Mouse (Mus musculus) naive thymus-derived CD4-positive, alpha-beta T cell, adult 2 months (primary cell): ENCODE measurements around the gene Rubcn.
"Not testable (repeated sequence)": the region's sequence is repeated elsewhere in the genome, so short reads cannot be mapped to it uniquely, and the experiment has no call there.

Experiments
- DNase-seq: peaks from one replicate; pipeline ENCODE4 v3.0.0-alpha.2; 2011; ENCODE audit warnings: low read depth

Rubcn gene

DNA sequence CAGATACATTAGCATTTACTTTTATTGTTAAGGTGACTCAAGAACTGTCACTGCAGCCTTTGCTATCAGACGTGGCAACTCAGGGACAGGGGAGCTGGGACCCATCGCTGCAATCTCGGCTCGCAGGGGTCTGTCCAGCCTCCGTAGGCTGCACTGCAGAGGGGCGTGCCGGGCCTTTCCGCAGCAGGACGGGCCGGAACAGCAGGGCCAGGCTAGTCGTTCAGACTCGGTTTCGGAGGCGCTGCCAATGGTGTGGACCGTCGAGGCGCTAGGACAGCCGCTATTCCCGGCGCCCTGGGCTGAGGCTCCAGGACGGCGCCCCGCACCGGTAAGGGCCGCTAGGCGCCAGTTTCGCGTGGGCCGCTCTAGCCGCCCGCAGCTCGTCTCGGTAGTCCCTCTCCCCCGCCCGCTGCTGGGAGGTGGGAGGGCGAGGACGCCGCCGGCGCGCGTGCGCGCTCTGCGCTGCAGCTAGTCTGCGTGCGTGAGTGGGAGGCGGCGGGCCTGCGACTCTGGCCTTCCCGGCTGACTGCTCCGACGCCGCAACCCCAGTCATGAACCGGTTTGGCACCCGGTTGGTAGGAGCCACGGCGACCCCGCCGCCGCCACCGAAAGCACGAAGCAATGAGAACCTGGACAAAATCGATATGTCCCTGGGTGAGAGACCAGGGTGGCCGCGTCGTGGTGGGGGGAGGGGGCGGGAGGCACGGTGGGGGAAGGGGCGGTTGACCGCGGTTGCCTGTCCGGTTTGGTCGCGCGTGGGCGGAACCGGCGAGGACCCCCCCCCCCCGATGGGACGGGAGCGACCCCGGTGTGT lies at the start of gene Rubcn, which contains the start of gene Fyttd1:
Gene Rubcn (minus strand): TSS at position 424 of the 814 bp plus-strand sequence.
Gene Fyttd1 (plus strand): TSS at position 158 of the 814 bp plus-strand sequence.
- peak; percentile 97 for DNase-seq

DNA sequence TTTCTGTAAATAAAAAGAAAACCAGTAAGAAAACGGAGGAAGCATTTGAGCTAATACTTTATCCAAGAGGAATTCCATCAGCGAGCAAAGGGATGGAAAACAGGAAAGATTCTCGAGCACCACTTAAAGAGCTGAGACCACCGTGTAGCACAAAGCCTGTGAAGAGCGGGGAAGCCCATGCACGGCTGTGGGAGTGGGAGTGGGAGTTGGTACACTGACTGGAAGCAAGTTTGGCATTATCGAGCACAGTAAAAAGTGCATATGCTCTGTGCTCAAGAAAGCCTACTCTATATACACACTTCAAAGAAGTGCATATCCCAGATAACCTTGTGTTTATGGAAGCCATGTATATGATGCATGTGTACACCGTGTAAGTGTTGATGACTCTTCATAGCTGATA lies 49.5 kb upstream of the Rubcn start:
- no peak for DNase-seq

- not testable (repeated sequence) for DNase-seq
These were observed 49.1 kb upstream of the Rubcn start for GRCm38 (mm10) chr16:32926629-32927028.

DNA sequence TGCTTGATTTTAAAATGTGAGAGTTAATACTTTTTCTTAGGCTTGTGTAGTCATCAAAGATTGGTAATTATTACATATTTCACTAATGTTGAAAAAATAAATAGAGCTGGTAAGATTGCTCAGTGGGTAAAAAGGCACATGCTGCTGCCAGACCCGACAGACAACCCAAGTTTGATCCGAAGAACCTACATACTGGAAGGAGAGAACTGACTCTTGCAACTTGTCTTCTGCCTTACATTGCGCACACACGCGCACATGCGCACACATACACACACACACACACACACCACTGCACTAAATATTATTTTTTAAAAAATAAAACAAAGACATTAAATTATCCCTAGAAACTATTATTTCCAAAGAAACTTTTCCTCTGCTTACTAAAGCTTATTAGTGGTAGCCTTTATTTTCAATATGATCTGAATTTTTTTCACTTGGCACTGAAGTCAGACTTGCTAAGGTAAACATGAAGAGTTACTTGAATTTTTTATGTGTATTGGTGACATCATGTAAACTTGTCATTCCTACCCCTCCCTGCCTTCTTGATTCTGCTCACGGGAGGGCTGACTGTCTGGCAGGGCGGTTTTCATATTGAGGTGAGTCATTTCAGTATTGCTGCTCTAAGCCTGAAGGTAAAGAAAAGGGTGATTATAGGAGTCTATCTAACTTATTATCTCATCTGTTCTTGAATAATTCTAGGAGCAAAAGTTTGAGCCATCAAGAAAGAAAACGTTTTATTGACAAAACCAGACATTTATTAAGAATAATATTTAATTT lies 37.9 kb upstream of the Rubcn start:
- peak; percentile 35 for DNase-seq

DNA sequence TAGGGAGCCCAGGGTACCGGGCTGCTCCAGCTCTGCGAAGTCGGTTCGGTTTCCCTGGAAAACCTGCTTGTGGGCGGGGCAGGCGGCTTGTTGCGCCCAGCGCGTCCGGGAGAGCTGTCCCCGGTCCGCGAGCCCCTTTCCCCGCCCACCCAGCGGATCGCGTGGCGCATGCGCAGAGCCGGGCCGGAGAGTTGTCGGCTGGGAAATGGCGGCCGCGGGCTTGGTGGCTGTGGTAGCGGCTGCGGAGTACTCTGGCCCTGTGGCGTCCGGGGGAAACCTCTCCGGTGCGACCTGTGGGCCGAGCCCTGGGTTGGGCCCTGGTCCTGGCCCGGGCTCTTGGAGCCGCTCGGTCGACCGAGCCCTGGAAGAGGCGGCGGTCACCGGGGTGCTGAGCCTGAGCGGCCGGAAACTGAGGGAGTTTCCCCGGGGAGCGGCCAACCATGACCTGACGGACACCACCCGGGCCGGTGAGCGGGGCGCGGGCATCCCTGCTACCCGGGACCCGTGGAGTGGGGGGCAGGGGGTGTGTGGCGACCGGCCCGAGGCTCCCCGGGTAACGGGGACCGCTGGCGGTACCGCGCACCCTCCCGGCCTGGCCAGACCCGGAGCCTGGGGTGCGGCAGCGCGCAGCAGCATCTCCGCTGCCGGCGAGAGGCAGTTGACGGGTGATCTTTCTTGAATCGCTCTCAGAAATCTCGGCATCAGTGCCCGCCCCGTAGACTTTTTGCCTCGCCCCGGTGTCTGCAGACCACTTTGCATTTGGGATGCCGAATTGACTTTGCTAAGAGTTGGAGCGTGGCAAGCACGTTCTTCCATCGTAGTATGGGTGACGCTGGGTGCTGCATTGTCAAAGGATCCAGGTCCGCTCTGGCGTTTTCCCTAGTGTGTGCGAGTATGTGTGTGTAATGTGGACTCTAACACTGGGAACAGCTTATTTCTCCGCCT lies 36.6 kb upstream of the Rubcn start, which contains the start of gene Lrch3:
Gene Lrch3 (plus strand): TSS at position 164 of the 945 bp plus-strand sequence.
- DNase-seq, result peak; percentile 94

DNA sequence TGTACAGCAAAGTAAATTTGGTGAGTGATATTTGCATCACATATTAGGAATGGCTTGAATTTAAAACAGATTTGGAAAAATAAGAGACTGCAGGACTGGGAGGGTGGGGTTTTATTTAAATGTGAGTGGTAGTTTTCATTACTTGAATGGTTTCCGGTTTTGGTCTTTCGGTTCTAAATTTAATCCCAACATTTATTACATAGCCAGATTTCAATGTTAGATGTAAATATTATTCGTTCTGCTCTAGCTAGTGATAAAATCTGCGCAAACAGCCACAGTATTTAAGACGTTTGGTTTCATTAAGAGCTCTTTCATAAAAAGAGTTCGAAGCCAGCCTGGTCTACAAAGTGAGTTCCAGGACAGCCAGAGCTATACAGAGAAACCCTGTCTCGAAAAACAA lies 35.6 kb upstream of the Rubcn start:
- peak; percentile 29 for DNase-seq

GRCm38 (mm10) chr16:32906727-32907126 lies 29.2 kb upstream of the Rubcn start:
- DNase-seq, result no peak

DNA sequence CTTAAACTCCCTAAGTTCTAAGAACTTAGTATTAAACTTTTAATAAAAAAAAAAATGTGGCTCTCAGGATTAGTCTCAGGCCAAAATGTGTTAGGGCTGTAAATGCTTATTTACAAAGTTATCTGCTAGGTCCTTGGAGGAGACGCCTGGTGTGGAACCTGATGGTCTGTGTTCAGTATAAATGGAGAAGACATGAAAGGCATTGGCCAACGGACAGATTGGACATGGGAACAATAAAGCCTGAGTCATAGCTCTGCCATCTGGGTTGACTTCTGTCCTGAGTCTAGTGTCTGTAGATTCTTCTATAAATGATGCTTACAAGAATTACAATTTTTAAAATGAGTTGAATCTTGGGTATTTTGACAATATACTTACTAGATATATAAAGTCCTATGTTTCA lies 28.6 kb upstream of the Rubcn start:
- no peak for DNase-seq

DNA sequence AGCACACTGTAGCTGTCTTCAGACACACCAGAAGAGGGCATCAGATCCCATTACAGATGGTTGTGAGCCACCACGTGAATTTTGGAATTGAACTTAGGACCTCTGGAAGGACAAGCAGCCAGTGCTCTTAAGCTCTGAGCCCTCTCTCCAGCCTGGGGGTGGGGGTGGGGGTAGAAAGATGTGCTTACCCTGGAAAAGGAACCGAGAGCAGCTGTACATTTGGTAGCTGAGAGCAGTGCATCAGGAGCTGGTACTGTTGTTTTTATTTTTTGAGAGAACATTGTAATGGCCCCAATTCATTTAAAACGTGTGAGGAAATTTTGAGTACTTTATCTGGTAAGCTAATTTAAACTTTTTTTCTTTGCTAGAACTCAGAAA lies 24.5 kb upstream of the Rubcn start:
- DNase-seq, result no peak

GRCm38 (mm10) chr16:32901360-32902050 lies 23.9 kb upstream of the Rubcn start:
- no peak for DNase-seq

DNA sequence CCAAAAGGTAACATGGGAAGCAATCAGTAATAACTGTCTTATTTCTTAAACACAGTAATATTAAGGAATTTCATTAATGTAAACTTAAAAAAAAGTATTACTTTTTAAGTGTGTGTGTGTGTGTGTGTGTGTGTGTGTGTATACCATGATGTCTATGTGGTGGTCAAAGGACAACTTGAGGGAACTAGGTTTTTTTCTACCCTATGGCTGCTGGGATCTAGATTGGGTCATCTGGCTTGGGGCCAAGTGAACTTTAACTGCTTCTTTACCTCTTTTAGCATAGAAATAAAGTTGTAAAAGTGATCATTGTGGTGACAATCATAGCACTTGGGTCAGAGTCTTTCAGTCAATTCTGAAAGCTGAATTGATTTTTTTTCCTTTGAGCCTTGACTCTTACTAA lies 18.6 kb upstream of the Rubcn start:
- DNase-seq, result no peak

DNA sequence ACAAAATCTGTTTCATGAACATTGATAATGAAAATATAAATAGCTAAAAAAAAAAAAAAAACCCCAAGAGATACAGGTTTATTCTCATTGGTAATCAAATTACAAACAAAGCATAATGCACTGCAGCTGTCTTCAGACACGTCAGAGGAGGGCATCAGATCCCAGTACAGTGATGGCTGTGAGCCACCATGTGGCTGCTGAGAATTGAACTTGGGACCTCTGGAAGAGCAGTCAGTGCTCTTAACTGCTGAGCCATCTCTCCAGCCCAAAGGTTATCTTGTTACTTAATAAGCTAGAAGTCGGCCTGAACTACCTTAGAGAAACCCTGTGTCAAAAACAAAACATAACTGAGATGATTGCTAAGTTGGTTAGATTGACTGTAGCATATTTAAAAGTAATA lies 12.3 kb upstream of the Rubcn start:
- no peak for DNase-seq

- peak; percentile 31 for DNase-seq
These were observed 10.4 kb upstream of the Rubcn start for GRCm38 (mm10) chr16:32887996-32888395.

- DNase-seq, result no peak
These were observed 4.0 kb upstream of the Rubcn start for GRCm38 (mm10) chr16:32881538-32881937.

DNA sequence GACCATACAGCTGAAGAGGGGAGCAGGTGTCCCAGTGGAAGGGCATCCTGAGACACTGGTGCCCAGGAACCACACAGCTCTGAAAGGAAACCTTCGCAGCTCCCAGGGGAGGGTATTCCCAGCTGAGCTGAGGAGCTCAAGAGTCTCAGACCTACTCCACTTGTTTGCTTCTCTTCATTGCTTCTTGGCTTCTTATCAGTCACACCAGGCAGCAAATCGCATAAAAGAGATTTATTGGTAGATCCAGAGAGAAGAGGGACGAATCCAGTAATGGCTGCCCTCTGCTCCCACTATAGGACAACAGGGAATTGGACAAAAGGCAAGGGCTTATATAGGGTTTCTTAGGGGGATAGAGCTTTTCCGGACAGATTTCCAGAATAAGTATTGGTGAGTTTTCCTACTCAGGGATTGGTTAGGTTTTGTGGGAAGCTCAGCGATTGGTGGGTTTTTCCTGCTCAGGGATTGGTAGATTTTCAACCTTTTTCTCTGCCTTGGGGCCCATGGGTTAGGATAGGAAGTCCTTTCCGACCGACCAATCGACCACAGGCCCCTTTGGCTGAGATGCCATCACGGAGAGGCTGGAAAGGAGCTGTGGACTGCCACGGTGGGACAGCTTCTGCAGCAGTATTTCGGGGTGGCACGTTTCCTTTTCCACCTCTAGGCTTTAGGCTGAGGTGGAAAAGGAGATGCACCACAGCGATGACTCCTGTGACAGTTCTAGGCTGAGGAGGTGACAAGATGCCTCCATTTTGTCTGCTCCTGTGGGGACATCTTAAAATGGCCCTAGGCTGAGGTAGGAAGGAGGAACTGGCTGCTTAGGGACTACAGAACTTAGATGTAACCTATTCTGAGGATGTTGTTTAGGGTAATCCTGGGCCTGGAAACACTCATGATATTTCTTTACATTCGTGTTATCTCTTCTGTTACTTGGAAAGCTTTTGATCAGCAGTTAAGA lies 1.7 kb upstream of the Rubcn start:
- DNase-seq, result no peak

GRCm38 (mm10) chr16:32878157-32878598 lies 612 bp upstream of the Rubcn start:
- DNase-seq, result peak; percentile 57

DNA sequence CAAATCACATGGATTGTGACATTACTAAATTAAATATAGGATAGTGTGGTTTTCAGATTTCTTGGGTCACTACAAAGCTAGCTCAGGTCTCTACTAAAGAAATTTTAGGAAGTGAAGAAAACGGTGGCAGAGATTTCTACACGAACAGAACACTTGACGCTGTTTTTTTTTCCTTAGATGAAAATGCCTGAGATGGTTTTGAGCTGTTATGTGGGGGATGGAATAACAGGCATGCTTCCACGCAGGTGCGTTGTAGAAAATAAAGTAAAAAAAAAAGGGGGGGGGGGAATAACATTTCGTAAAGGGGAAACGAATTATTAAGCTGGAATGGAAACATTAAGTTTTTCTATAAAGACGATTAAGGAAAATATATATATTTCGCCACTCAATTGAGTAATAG lies 735 bp downstream of the Rubcn start:
- peak; percentile 16 for DNase-seq

- no peak for DNase-seq
These were observed 1.7 kb downstream of the Rubcn start for GRCm38 (mm10) chr16:32875847-32876246.

DNA sequence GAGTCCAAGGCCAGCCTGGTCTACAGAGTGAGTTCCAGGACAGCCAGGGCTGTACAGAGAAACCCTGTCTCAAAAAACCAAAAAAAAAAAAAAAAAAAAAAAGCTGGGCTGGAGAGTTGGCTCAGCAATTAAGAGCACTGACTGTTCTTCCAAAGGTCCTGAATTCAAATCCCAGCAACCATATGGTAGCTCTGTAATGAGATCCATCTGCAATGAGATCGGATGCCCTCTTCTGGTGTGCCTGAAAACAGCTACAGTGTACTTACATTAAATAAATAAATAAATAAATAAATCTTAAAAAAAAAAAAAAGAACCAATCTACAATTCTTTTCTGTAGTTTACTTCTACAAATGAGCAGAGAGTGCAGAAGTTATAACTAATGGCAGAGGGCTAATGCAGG lies 2.3 kb downstream of the Rubcn start:
- not testable (repeated sequence) for DNase-seq

- no peak for DNase-seq
These were observed 4.2 kb downstream of the Rubcn start for GRCm38 (mm10) chr16:32873366-32873765.
